Mouse (Mus musculus) monocyte, adult 5-6 weeks (primary cell): ENCODE measurements around the gene Tmc8. TPM values are rescaled to one million over a fixed set of nuclear protein-coding genes. Genes with fewer than 3 reads are reported as not detected.
"Not testable (repeated sequence)": the region's sequence is repeated elsewhere in the genome, so short reads cannot be mapped to it uniquely, and the experiment has no call there.

Experiments
- ATAC-seq: fragments of 153-309, 156-312 bp; replicated peaks from 2 replicates; pipeline ENCODE4 v1.8.0; 2017; ENCODE audit warnings: mild to moderate bottlenecking; ENCODE audit not compliant: low TSS enrichment, insufficient number of reproducible peaks, severe bottlenecking, poor library complexity, low FRiP score
- total RNA-seq: library from RNA; stranded (forward); fragments of 200-1000, 200-491, 200-594 nt; gene quantifications from 3 replicates; pipeline ENCODE4 v1.2.3, GENCODE M21; 2017

Gene Tmc8
- total RNA-seq, 1 experiment from 2014 or later = 11.8 TPM

- ATAC-seq = peak; percentile 69
Observed at GRCm38 (mm10) chr11:117832086-117832969, 50.5 kb downstream of the Tmc8 start.

DNA sequence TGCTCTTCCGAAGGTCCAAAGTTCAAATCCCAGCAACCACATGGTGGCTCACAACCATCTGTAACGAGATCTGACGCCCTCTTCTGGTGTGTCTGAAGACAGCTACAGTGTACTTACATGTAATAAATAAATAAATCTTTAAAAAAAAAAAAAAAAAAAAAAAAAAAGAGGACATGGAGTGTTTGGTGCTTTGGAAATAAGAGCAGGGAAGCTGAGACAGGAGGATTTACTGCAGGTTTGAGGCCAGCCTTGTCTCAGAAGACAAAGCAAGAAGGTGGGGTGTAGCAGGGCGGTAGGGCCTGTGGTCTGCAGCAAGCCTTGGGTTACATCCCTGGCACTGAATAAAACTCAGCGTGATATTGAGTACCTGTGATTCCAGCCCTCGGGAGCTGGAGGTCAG, 51.6 kb downstream of the Tmc8 start:
- ATAC-seq = not testable (repeated sequence)

DNA sequence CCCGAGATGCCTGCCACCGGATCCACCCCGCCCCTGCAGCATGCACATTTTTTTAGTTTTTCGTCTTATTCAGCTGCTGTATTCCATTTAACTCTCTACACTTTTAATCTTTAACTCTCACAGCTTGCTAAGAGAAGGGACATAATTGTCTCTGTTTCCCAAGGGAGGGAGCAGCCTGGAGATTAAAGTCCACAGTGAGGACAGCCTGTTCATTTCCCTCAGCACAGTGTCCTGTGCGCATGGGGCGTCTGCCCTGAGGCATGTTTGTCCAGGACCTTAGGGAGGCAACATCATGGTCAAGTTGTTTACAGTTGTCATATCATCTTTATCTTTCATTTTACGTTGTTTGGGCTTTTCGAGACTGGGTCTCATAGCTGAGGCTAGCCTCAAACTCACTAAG, 52.2 kb downstream of the Tmc8 start:
- ATAC-seq = no peak

GRCm38 (mm10) chr11:117836306-117836705, 54.4 kb downstream of the Tmc8 start:
- no peak for ATAC-seq

- ATAC-seq = no peak
Observed at GRCm38 (mm10) chr11:117838572-117838971, 56.7 kb downstream of the Tmc8 start.

GRCm38 (mm10) chr11:117839021-117839420, 57.1 kb downstream of the Tmc8 start:
- no peak for ATAC-seq

- no peak for ATAC-seq
Observed at GRCm38 (mm10) chr11:117840910-117841309, 59.0 kb downstream of the Tmc8 start.

Other genes starting within 250 kb of the Tmc8 start
- gene Tnrc6c, start 127.8 kb upstream of the Tmc8 start, total RNA-seq = 20.2 to 43.0 TPM (median 22.1 TPM) in 3 replicates
- gene Tmc6, start 122 bp downstream of the Tmc8 start, total RNA-seq = 81.0 to 99.7 TPM (median 93.0 TPM) in 3 replicates
- not detected in 3 replicates for gene 6030468B19Rik, start 15.6 kb downstream of the Tmc8 start, total RNA-seq
- gene Gm20708, start 27.6 kb downstream of the Tmc8 start, total RNA-seq = 3.7 to 10.5 TPM (median 5.6 TPM) in 3 replicates
- gene Syngr2, start 27.6 kb downstream of the Tmc8 start, total RNA-seq = 134 to 139 TPM (median 137 TPM) in 3 replicates
- 6.3 to 21.1 TPM (median 12.4 TPM) in 3 replicates for gene Afmid, start 43.8 kb downstream of the Tmc8 start, total RNA-seq
- 2.4 to 5.5 TPM (median 3.0 TPM) in 3 replicates for gene Tk1, start 44.0 kb downstream of the Tmc8 start, total RNA-seq
- gene Birc5, start 67.2 kb downstream of the Tmc8 start, total RNA-seq = 2.5 to 3.4 TPM (median 2.7 TPM) in 3 replicates
- gene Tmem235, start 78.7 kb downstream of the Tmc8 start, total RNA-seq = not detected in 3 replicates
- 1.6 to 6.4 TPM (median 1.9 TPM) in 3 replicates for gene Tha1, start 91.4 kb downstream of the Tmc8 start, total RNA-seq
- gene Socs3, start 188.0 kb downstream of the Tmc8 start, total RNA-seq = 67.9 to 84.4 TPM (median 70.9 TPM) in 3 replicates
- gene Pgs1, start 204.2 kb downstream of the Tmc8 start, total RNA-seq = 20.4 to 31.7 TPM (median 30.1 TPM) in 3 replicates